Mouse (Mus musculus) lung, adult 2 months (tissue): ENCODE results near the gene 2310034G01Rik.

Experiments used
- CTCF ChIP-seq: fragments of 200-500 bp; IDR thresholded peaks from 2 replicates; pipeline ENCODE4 v1.5.1; 2011; ENCODE audit warnings: mild to moderate bottlenecking, low read length, control low read depth; ENCODE audit not compliant: insufficient read depth
- POLR2A ChIP-seq: fragments of 200-500 bp; IDR thresholded peaks from 2 replicates; pipeline ENCODE4 v1.6.1; 2011; ENCODE audit warnings: low read depth, mild to moderate bottlenecking, control low read depth, low read length, borderline replicate concordance; ENCODE audit errors: extremely low read depth

DNA sequence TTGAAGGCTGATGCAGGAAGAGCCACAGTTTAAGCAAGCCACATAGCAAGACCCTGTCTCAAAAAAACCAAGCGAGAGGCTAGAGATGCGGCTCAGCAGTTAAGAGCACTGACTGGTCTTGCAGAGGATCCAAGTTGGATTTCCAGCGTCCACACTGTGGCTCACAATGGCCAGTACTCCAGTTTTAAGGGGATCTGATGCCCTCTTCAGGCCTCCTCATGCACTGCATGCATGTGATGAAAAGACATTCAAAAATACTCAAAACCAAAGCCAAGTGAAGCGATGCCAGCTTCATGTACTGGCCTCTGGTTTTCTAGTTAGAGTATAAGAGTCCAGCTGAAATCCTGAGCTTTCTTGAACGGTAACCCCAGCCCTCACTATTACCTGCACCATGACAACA is 39.8 kb upstream of the 2310034G01Rik start:
- TF ChIP-seq POLR2A, result no peak
- TF ChIP-seq CTCF, result peak; percentile 28
